Mouse (Mus musculus) testis, postnatal 10 days (tissue): ENCODE measurements around the gene Coa4.

Source experiments
- DNase-seq: peaks from one replicate; pipeline ENCODE4 v3.0.0; 2021; ENCODE audit warnings: low spot score

The Coa4 gene

GRCm38 (mm10) chr7:100536804-100537518, at the start of gene Coa4:
Gene Coa4, plus strand, starts transcription at chr7:100537071.
- DNase-seq = peak; percentile 84

GRCm38 (mm10) chr7:100487301-100487700, 49.6 kb upstream of the Coa4 start:
- no peak for DNase-seq

- peak; percentile 83 for DNase-seq
Measured at GRCm38 (mm10) chr7:100488474-100489048, 48.3 kb upstream of the Coa4 start.

GRCm38 (mm10) chr7:100492391-100493116, 44.3 kb upstream of the Coa4 start:
- no peak for DNase-seq

GRCm38 (mm10) chr7:100493117-100493483, 43.8 kb upstream of the Coa4 start, which contains the start of gene Ucp2:
Gene Ucp2, plus strand, starts transcription at chr7:100493337.
- DNase-seq = peak; percentile 96

- DNase-seq = peak; percentile 82
Measured at GRCm38 (mm10) chr7:100493484-100494414, 43.1 kb upstream of the Coa4 start.

GRCm38 (mm10) chr7:100494415-100494831, 42.4 kb upstream of the Coa4 start:
- DNase-seq = no peak

- DNase-seq = no peak
Measured at GRCm38 (mm10) chr7:100495042-100495441, 41.8 kb upstream of the Coa4 start.

- peak; percentile 67 for DNase-seq
Measured at GRCm38 (mm10) chr7:100495581-100496251, 41.2 kb upstream of the Coa4 start.

- DNase-seq = no peak
Measured at GRCm38 (mm10) chr7:100496371-100496770, 40.5 kb upstream of the Coa4 start.

GRCm38 (mm10) chr7:100496791-100497190, 40.1 kb upstream of the Coa4 start:
- no peak for DNase-seq

GRCm38 (mm10) chr7:100497402-100497801, 39.5 kb upstream of the Coa4 start:
- no peak for DNase-seq

GRCm38 (mm10) chr7:100497982-100498381, 38.9 kb upstream of the Coa4 start:
- no peak for DNase-seq

- DNase-seq = no peak
Measured at GRCm38 (mm10) chr7:100499465-100499864, 37.4 kb upstream of the Coa4 start.

GRCm38 (mm10) chr7:100500276-100500977, 36.4 kb upstream of the Coa4 start:
- DNase-seq = peak; percentile 79

- no peak for DNase-seq
Measured at GRCm38 (mm10) chr7:100501027-100501843, 35.6 kb upstream of the Coa4 start.

GRCm38 (mm10) chr7:100501844-100502373, 35.0 kb upstream of the Coa4 start:
- DNase-seq = no peak

- no peak for DNase-seq
Measured at GRCm38 (mm10) chr7:100502374-100502922, 34.4 kb upstream of the Coa4 start.

GRCm38 (mm10) chr7:100503076-100503475, 33.8 kb upstream of the Coa4 start:
- DNase-seq = no peak
